Mouse (Mus musculus) heart, adult 9 months (tissue): ENCODE measurements around the gene Pgrmc2.

Experiments used
- DNase-seq, 2 experiments: peaks; one replicate each; pipeline ENCODE4 v3.0.0; 2022; ENCODE audit warnings: low spot score in 2 of 2

Gene Pgrmc2

GRCm38 (mm10) chr3:41070519-41070918, 12.3 kb downstream of the Pgrmc2 start:
- no peak for DNase-seq

GRCm38 (mm10) chr3:41065320-41065719, 17.5 kb downstream of the Pgrmc2 start:
- no peak for DNase-seq

- no peak for DNase-seq
These were observed 20.1 kb downstream of the Pgrmc2 start for GRCm38 (mm10) chr3:41062758-41063157.

GRCm38 (mm10) chr3:41061831-41062565, 20.8 kb downstream of the Pgrmc2 start:
- no peak for DNase-seq

DNA sequence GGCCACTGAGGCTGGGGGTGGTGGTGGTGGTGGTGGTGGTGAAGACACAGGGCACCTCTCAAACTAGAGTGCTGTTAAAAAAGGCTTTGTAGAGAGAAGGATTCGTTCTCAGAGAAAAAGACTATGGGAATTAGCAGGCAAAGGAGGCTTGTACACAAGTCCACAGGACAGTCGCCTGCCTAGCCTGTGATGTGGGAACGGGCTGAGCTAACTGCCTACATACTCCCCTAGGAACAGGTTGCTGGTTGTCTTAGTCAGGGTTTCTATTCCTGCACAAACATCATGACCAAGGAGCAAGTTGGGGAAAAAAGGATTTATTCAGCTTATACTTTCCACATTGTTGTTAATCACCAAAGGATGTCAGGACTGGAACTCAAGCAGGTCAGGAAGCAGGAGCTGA, 23.6 kb downstream of the Pgrmc2 start:
- DNase-seq: no peak

GRCm38 (mm10) chr3:41058395-41058794, 24.5 kb downstream of the Pgrmc2 start:
- no peak for DNase-seq

DNA sequence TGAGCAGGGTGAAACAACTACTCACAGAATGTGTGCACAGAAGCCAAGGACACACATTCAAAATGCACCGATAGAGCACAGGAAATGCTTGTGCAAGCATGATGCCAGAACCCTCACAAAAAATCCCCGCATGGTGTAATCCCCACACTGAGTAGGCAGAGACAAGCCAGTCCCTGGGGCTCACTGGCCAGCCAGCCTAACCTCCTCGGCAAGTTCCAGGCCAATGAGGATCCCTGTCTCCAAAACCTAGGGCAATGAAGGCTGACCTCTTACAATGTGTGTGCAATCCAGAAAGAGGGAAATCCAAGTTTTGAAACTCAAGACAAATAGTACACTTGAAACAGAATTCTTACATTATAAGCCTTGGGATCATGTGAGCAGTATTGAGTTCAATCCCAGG, 29.5 kb downstream of the Pgrmc2 start:
- no peak for DNase-seq

DNA sequence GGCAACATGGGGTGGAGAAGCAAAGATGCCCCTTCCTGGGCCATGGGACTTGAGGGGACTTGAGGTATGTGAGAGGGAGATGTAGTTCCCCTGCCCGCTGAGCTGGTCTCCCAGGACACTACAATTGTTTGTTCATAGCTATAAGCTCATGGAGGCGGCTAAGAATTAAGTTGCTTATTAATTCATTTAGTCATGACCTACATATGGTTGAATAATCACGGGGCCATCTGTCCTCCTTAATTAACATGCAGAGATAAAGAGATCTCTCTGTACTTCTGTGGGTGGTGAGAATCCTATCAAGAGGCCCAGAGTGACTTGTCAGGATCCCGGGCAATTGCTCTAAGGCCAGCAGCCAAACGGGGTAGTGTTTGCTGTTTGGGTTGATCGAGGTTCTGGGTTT, 35.0 kb downstream of the Pgrmc2 start:
- no peak for DNase-seq

- no peak for DNase-seq
These were observed 39.0 kb downstream of the Pgrmc2 start for GRCm38 (mm10) chr3:41043756-41044354.

- DNase-seq: peak; percentile 6
These were observed 40.5 kb downstream of the Pgrmc2 start for GRCm38 (mm10) chr3:41042195-41042938.

DNA sequence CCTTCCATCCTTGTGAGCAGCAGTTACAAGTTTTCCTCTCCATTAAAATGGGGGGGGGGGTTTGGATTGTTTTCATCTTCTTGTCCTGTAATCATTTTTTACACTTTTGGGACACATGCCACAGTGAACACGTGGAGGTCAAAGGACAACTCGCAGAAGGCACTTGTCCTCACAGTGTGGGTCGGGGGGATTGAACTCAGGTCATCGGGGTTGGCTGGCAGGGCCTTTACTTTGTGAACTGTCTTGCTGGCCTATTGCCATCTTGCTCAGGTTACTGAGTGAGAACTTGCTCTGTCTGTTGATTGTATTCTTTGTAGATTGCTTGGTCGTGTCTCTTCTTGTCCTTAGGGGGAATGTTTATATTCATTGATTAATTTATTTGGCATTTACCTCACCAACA, 41.6 kb downstream of the Pgrmc2 start:
- DNase-seq: no peak

DNA sequence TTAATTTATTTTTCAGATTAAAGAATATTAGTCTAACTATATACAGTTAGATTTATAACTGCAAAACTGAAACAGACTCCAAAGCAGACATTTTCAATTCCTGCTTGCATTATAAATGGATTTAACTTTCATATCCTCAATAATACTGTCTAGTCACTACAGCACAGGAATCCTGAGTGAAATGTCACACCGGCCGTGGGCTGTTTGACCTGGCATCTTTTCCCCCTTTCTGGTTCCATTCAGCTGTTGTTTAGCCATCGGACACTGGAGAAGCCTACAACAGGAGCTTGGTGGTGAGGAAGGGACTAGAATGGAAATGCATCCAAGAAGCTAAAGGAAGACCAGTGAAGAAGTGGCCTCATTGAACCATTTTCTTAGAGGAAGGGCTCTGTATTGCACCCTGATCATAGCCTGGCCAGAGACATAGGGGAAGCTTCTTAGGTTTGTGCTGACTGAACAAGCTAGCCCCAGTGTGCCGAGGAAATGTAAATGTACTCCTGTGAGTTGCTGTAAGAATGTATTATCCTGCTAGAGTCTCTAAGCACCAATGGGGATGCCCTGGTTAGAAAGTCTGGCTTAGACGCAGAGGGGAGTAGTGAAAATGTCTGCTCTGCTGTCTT, 44.4 kb downstream of the Pgrmc2 start:
- no peak for DNase-seq

- DNase-seq: no peak
These were observed 51.3 kb downstream of the Pgrmc2 start for GRCm38 (mm10) chr3:41031286-41032210.

DNA sequence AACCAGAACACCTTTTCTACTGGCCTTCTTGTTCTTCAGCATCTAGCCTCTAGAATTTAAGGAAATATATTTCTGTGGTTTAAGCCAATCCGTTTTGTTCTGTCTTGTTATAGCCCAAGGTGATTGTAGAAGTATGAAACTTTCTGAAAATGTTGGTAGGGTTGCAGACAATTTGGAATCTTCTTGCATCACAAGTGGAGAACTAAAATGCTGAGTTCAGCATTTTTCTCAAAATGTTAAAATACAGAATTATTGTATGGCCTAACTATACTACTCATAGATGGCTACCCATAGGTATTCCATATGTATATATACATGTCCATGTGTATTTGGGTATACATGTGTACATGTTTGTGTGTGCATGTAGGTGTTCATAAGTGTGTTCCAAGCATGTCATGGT, 52.1 kb downstream of the Pgrmc2 start:
- DNase-seq: no peak

GRCm38 (mm10) chr3:41021980-41022379, 60.9 kb downstream of the Pgrmc2 start:
- DNase-seq: peak; percentile 12 to 30

DNA sequence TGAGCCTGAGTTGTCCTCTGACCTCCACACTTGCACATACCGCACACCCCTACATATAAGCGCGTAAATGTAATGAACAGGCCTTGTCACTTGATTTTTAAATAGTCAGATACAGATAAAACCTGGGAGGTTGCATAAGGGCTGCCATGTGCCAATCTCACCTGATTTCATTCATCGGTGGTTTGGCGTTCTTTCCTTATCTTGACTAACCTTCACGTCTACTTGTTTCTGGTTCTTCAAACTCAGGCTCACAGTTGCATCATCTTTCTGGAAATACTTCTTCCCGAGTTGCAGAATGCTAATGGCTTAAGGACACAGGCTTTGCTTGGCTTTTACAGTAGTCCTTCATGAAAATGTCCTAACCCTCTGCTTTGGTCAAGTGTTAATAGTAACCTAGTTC, 62.2 kb downstream of the Pgrmc2 start:
- DNase-seq: no peak

DNA sequence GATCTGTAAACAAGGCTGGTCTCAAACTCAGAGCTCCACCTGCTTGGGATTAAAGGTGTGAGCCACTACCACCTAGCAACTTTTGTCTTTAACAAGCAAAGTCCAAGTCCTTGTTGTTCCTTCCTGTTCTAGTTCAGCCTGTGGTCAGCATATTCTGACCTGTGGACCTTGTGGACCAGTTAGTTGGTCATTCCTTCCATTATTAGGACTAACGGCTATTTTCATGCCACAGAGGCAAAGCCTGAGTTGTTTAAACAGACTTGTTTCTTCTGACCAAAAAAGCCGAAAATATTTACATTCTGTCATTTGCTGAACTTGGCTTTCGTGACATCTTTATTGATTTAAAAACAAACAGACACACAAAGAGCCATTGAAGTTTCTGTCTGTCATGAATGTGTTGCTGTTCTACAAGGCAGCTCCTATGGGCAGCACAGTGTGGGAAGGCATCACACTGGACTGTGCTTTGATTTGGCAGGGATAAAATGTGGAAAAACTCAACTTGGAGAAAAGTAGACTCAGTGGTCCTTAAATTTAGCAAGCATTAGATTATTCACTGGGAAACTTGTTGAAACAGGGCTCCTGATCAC, 64.7 kb downstream of the Pgrmc2 start:
- DNase-seq: no peak
